Mouse (Mus musculus): ENCODE results near the gene Ccr10. TPM values are rescaled to one million over a fixed set of nuclear protein-coding genes. Genes with fewer than 3 reads are reported as not detected.

Gene Ccr10
- total and polyA plus RNA-seq, 3 experiments = not detected

DNA sequence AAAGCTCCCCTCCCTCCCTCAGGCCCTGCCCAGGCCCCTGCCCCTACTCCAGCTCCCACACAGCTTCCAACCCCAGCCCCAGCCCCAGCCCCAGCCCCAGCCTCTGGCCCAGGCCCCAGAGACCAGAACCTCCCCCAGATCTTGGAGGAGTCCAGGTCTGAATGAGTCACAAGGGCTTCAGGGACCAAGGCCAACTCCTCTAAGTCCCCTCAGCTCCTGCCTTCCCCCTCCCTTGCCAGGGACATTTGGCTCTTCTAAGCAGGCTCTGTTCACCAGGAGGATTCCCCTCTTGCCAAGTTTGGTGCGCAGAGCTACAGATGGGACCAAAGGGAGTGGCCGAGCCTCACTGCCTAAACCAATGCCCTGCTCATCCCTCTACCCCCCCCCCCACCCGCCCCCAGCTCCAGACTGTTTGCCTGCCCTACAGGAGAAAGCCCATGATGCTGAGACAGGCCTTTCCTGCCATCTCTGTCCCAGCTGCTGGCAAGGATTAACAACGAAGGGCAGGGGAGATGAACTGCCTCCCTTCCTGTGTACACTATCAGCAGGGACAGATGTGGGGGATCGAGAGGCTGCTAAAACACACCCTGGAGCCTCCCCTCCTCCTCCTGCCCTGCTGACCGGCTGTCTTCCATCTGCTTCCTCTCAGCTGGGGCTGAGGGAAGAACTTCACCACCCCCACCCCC is 14.4 kb upstream of the Ccr10 start (continued):
- TF ChIP-seq TCF12 (IDR thresholded peaks at IDR 0.05; ENCODE audit: low read depth, low read length) (peak; percentile 91), TAL1 (IDR thresholded peaks at IDR 0.05; ENCODE audit: low read length) (peak; percentile 93), TBP (IDR thresholded peaks at IDR 0.05; ENCODE audit: low read depth, low read length) (no peak; the same call in 1 of the 2 replicates), ETS1 (IDR thresholded peaks at IDR 0.05; ENCODE audit: low read depth, low read length) (peak; percentile 100), POLR2AphosphoS2 (IDR thresholded peaks at IDR 0.05; ENCODE audit: low read length) (no peak; the same call in 1 of the 2 replicates)

DNA sequence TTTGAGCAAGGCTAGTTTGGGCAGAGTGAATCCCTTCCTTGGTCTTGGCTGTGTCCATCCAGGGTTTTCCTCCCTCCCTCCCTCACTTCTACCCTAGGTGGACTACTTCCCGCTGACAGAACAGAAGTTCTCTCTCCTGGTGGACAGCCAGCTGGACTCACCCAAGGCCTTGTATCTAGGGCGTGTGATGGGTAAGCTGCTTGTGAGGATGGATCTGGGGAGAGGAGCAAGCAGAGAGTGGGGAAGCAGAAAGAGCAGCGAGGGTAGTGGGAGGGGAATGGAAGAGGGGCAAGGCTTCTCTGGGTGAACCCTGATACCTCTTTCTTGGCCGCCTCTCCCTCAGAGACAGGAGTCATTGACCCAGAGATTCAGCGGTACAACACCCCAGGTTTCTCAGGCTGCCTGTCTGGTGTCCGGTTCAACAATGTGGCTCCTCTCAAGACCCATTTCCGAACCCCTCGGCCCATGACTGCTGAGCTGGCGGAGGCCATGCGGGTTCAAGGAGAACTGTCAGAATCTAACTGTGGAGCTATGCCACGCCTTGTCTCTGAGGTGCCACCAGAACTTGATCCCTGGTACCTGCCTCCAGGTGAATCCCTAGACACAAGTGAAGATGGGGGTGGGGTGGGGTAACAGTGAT is 13.0 kb upstream of the Ccr10 start:
- peaks cover 0 to 23% of the 10 kb centered on the region in 2 experiments; a peak in 2 of 4 replicates for H3K36me3 ChIP-seq (ENCODE audit: control insufficient read depth in 1 of 2, insufficient read depth in 2 of 2, low read length in 2 of 2)
- no peaks in the 10 kb centered on the region for H3K9me3 ChIP-seq (replicated peaks; ENCODE audit: insufficient read depth, low read length)
- DNase-seq (ENCODE audit: low read depth, low spot score) = no peak
- H3K4me3 ChIP-seq (ENCODE audit: control insufficient read depth in 1 of 2, insufficient read depth in 1 of 2, low read depth in 2 of 2, low read length in 2 of 2) = no peak overlapping the region
- H3K79me2 ChIP-seq (ENCODE audit: control insufficient read depth, insufficient read depth, low read length, poor library complexity) = no peaks in the 10 kb centered on the region
- H3K27me3 ChIP-seq (ENCODE audit: control insufficient read depth in 1 of 2, insufficient read depth in 2 of 2, low read length in 2 of 2) = no peaks in the 10 kb centered on the region
- no peak overlapping the region for H3K9ac ChIP-seq (ENCODE audit: control insufficient read depth, low read depth, low read length, poor library complexity, severe bottlenecking)
- no peak for TF ChIP-seq UBTF (IDR thresholded peaks at IDR 0.05; ENCODE audit: borderline replicate concordance, insufficient read depth, low read depth, low read length)
- no peak for TF ChIP-seq NELFE (IDR thresholded peaks at IDR 0.05; ENCODE audit: low read depth, low read length)
- TF ChIP-seq POLR2AphosphoS5 (IDR thresholded peaks at IDR 0.05; ENCODE audit: borderline replicate concordance, low read depth, low read length) = no peak
- TF ChIP-seq BHLHE40 (IDR thresholded peaks at IDR 0.05; ENCODE audit: borderline replicate concordance, low read depth, low read length) = no peak
- TF ChIP-seq MYC (IDR thresholded peaks at IDR 0.05; ENCODE audit: low read depth, low read length) = no peak
- TF ChIP-seq CTCF (IDR thresholded peaks at IDR 0.05 in 2 of 3, conservative IDR thresholded peaks at IDR 0.05 in 1 of 3; ENCODE audit: control insufficient read depth in 1 of 3, insufficient read depth in 1 of 3, low read depth in 2 of 3, low read length in 3 of 3, poor library complexity in 1 of 3, severe bottlenecking in 1 of 3) = no peak
- TF ChIP-seq CHD1 (IDR thresholded peaks at IDR 0.05; ENCODE audit: low read depth, low read length) = no peak
- TF ChIP-seq HCFC1 (IDR thresholded peaks at IDR 0.05; ENCODE audit: low read depth, low read length) = no peak
- TF ChIP-seq POLR2A (IDR thresholded peaks at IDR 0.05; ENCODE audit: control insufficient read depth in 1 of 2, insufficient read depth in 1 of 2, low read depth in 1 of 2, low read length in 2 of 2, poor library complexity in 1 of 2) = no peak
- no peak for TF ChIP-seq MAFK (IDR thresholded peaks at IDR 0.05; ENCODE audit: borderline replicate concordance, low read depth, low read length)
- no peak for TF ChIP-seq GATA1 (IDR thresholded peaks at IDR 0.05; ENCODE audit: low read depth, low read length)
- TF ChIP-seq ETS1 (IDR thresholded peaks at IDR 0.05; ENCODE audit: low read depth, low read length) = no peak
- no peak for TF ChIP-seq CHD2 (IDR thresholded peaks at IDR 0.05; ENCODE audit: low read length)
- no peak for TF ChIP-seq ZNF384 (IDR thresholded peaks at IDR 0.05; ENCODE audit: low read depth, low read length)
- no peak for TF ChIP-seq TBP (IDR thresholded peaks at IDR 0.05; ENCODE audit: low read depth, low read length)
- no peak for TF ChIP-seq MAX (IDR thresholded peaks at IDR 0.05; ENCODE audit: low read length)
- no peak for TF ChIP-seq JUND (IDR thresholded peaks at IDR 0.05; ENCODE audit: low read depth, low read length)
- no peak overlapping the region for H3K27ac ChIP-seq (ENCODE audit: control insufficient read depth, low read depth, low read length)
- H3K4me1 ChIP-seq (ENCODE audit: control insufficient read depth in 1 of 2, insufficient read depth in 2 of 2, low read length in 2 of 2) = peaks cover 10 to 26% of the 10 kb centered on the region in 2 experiments

Data from MEL (cell line).